Mouse (Mus musculus) liver, embryonic 14.5 days (tissue): ENCODE measurements at regions not wholly inside any gene's neighbourhood (a gene's known extent, or its start where the extent isn't known, plus 50 kb on each side); places are given as distances from the start of the nearest gene placed in this dataset.

Source experiments
- ATAC-seq: fragments of 200-750 bp; cut with Nextera tagmentation; 2 replicates; pipeline ENCODE4 v1.8.0; 2017; ENCODE audit warnings: moderate number of reproducible peaks, mild to moderate bottlenecking, moderate library complexity; ENCODE audit not compliant: insufficient read depth
- DNase-seq, 3 experiments: peaks; one replicate each; pipeline ENCODE4 v3.0.0-alpha.2; 2012 to 2013; ENCODE audit warnings: low read depth in 3 of 3, low spot score in 3 of 3
- H3K27ac ChIP-seq: fragments of 300-500 bp; sonication (generic); 2 replicates; pipeline ENCODE4 v1.5.1; 2014; ENCODE audit warnings: moderate library complexity, mild to moderate bottlenecking, control low read depth, inconsistent platforms
- H3K27me3 ChIP-seq: fragments of 300-500 bp; sonication (generic); 2 replicates; pipeline ENCODE4 v1.6.1; 2014; ENCODE audit warnings: mild to moderate bottlenecking, low read length, moderate library complexity; ENCODE audit not compliant: control insufficient read depth, insufficient read depth
- H3K36me3 ChIP-seq: fragments of 300-500 bp; sonication (generic); replicated peaks from 2 replicates; pipeline ENCODE4 v1.6.1; 2014; ENCODE audit warnings: low read depth; ENCODE audit not compliant: control insufficient read depth, insufficient read depth
- H3K4me1 ChIP-seq, 2 experiments: fragments of 200-500 bp in 1 of 2; fragments of 300-500 bp in 1 of 2; sonication (generic) in 1 of 2; replicated peaks; 2 replicates each; pipeline ENCODE4 v1.6.1; 2012 to 2014; ENCODE audit warnings: antibody characterized with exemption in 1 of 2, inconsistent platforms in 1 of 2, low read length in 1 of 2; ENCODE audit not compliant: control insufficient read depth in 2 of 2, insufficient read depth in 2 of 2
- H3K4me2 ChIP-seq: fragments of 300-500 bp; sonication (generic); 2 replicates; pipeline ENCODE4 v1.6.1; 2014; ENCODE audit warnings: low read depth, mild to moderate bottlenecking, control low read depth, moderate library complexity
- H3K4me3 ChIP-seq, 2 experiments: fragments of 200-500 bp in 1 of 2; fragments of 300-500 bp in 1 of 2; sonication (generic) in 1 of 2; 2 replicates each; pipeline ENCODE4 v1.5.1; 2012 to 2014; ENCODE audit warnings: low read depth in 2 of 2, low read length in 2 of 2, mild to moderate bottlenecking in 2 of 2, control low read depth in 1 of 2, inconsistent platforms in 1 of 2, moderate library complexity in 1 of 2; ENCODE audit not compliant: insufficient read depth in 1 of 2
- H3K9ac ChIP-seq: fragments of 300-500 bp; sonication (generic); replicated peaks from 2 replicates; pipeline ENCODE4 v1.6.1; 2014; ENCODE audit warnings: mild to moderate bottlenecking, control low read depth, moderate library complexity
- H3K9me3 ChIP-seq: fragments of 300-500 bp; sonication (generic); 2 replicates; pipeline ENCODE4 v1.6.1; 2016; ENCODE audit warnings: low read length, mixed read lengths; ENCODE audit not compliant: control insufficient read depth
- CTCF ChIP-seq: IDR thresholded peaks from 2 replicates; pipeline ENCODE4 v1.5.1; 2016; ENCODE audit warnings: antibody characterized with exemption, low read depth, control low read depth
- EP300 ChIP-seq: IDR thresholded peaks from 2 replicates; pipeline ENCODE4 v1.6.1; 2016; ENCODE audit warnings: antibody characterized with exemption, low read depth
- WGBS: fragments of 180-500 bp; shearing (Covaris S2); extraction: QIAGEN DNeasy Blood & Tissue Kit; methylation state at CpG from one replicate; pipeline ENCODE4 v1.1.7; 2014; ENCODE audit not compliant: insufficient replicate concordance; 5-methylcytosine and 5-hydroxymethylcytosine counted together

DNA sequence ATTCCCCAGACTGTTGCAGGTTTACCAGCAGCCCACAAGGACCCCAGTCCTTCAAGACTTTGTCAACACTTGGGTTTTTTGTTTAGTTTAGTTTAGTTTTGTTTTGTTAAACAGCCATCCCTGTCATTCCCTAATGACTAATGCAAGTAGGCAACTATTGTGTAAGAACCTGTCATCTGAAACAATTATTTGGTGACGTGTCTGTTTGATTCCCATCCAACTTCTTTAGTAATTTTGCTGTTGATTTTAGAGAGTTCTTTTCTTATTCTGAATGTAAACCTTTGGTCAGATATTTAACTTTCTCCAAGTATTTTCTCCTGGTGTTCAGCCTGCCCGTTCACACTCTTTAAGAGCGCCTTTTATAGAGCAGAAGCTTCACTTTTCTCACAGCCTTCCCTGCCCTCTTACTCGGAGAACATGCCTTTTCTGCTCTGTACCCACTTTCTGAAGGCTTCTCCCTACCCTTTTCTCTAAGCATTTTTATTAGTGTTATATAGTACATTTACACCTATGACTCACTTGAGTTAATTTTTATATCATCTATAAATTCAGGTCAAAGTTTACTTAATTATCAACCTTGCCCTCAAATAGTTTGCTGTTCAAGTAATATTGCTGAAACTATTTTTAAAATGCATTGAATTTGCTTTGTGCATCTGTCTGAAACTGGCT lies 82.0 kb downstream of the Ccdc71l start:
- no peaks in the 10 kb centered on the region for H3K4me1 ChIP-seq
- 63% methylated on average over 4 of the region's 4 CpGs for whole genome bisulfite sequencing
- H3K9ac ChIP-seq: no peak overlapping the region
- DNase-seq: no peak
- no peaks in the 10 kb centered on the region for H3K36me3 ChIP-seq
- no peaks in the 10 kb centered on the region for H3K9me3 ChIP-seq
- no peak for TF ChIP-seq CTCF
- no peak for TF ChIP-seq EP300
- no peak overlapping the region for H3K4me2 ChIP-seq
- no peak for ATAC-seq
- H3K27ac ChIP-seq: no peak overlapping the region
- no peak overlapping the region for H3K4me3 ChIP-seq
- H3K27me3 ChIP-seq: no peaks in the 10 kb centered on the region

- Histone ChIP-seq H3K9me3 (no peaks in the 10 kb centered on the region), H3K27me3 (no peaks in the 10 kb centered on the region), H3K36me3 (no peaks in the 10 kb centered on the region), H3K4me2 (no peak overlapping the region), H3K27ac (no peak overlapping the region), H3K4me3 (no peak overlapping the region), H3K4me1 (no peaks in the 10 kb centered on the region), H3K9ac (no peak overlapping the region)
- ATAC-seq (no peak), DNase-seq (no peak)
- 70% methylated on average over 6 of the region's 6 CpGs for WGBS
- TF ChIP-seq CTCF (no peak), EP300 (no peak)
These were observed 86.9 kb downstream of the Ccdc71l start for GRCm38 (mm10) chr12:32465371-32465770.

DNA sequence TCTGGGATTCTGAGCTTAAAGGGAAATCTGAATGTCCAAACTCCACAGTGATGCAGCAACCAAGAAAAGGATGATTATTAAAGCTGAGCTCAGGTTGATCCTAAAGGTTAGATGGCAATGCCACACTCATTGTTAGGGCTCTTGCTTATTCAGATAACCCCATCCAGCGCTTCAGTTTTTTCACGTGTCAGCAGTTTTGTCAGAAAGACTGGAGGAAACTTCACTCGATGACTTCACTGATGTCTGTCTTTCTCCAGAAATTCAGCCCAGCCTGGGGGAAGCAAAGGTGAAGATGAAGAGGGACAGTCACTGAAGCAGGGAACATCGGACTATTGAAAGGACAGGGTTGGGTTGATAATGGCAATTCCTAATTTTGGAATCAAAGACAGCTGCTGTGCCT lies 91.4 kb downstream of the Ccdc71l start:
- Histone ChIP-seq H3K27ac (no peak overlapping the region), H3K4me2 (no peak overlapping the region), H3K9ac (no peak overlapping the region), H3K4me3 (no peak overlapping the region), H3K36me3 (no peaks in the 10 kb centered on the region), H3K4me1 (no peaks in the 10 kb centered on the region), H3K27me3 (no peaks in the 10 kb centered on the region), H3K9me3 (no peaks in the 10 kb centered on the region)
- ATAC-seq (no peak), DNase-seq (no peak)
- no peak for TF ChIP-seq CTCF
- TF ChIP-seq EP300: no peak
- 50% methylated on average over 4 of the region's 4 CpGs for WGBS

DNA sequence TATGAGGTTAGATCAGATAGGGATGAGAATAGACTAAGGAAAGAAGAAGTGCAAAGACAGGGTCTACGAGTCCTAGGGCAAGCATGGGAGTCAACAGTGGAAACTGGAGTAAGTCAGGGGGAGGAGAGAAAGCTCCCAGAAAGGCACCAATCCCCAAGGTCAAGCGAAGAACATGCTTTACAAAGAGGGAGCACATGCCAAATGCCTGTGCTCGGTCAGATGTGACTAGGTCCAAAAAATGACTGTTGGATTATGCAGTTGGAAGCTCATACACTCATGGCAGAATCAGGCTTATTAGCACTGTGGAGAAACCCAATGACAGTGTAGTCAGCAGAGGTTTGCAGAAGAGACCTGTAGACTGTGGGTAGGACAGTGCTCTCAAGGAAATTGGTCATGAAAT lies 100.9 kb downstream of the Ccdc71l start:
- Histone ChIP-seq H3K4me3 (no peak overlapping the region), H3K4me2 (no peak overlapping the region), H3K9me3 (no peaks in the 10 kb centered on the region), H3K27me3 (no peaks in the 10 kb centered on the region), H3K4me1 (0 out of 4 replicates have a peak, but pooled peaks cover 0 to 2% of the 10 kb centered on the region in 2 experiments), H3K27ac (no peak overlapping the region), H3K9ac (no peak overlapping the region), H3K36me3 (no peaks in the 10 kb centered on the region)
- TF ChIP-seq EP300 (no peak), CTCF (no peak)
- DNase-seq: no peak
- ATAC-seq: no peak
- 45% methylated on average over 3 of the region's 3 CpGs for WGBS

DNA sequence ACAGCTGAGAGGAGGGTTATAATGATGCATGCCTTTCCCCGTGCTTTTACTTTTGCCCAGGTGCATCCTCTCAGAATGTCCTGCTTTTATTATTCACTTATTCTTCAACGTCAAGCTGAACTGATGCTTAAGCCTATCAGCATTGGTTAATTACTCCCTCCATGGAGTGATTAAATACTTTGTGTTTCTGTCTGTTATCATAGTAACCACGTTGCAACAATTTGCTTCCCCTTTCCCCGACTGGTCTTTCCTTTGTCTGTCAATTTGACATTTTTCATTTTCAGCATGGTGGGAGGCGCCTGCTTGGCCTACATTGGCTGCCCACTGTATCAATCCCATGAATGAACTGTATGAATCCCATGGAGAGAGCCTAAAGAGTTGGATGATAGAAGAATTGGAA lies 101.8 kb downstream of the Ccdc71l start:
- 21% methylated on average over 5 of the region's 5 CpGs for WGBS
- no peak overlapping the region for H3K4me2 ChIP-seq
- DNase-seq: no peak
- H3K9ac ChIP-seq: no peak overlapping the region
- ATAC-seq: no peak
- H3K27me3 ChIP-seq: no peaks in the 10 kb centered on the region
- no peak for TF ChIP-seq CTCF
- TF ChIP-seq EP300: no peak
- H3K36me3 ChIP-seq: no peaks in the 10 kb centered on the region
- H3K4me3 ChIP-seq: no peak overlapping the region
- no peaks in the 10 kb centered on the region for H3K9me3 ChIP-seq
- H3K27ac ChIP-seq: no peak overlapping the region
- 0 out of 4 replicates have a peak, but pooled peaks cover 0 to 2% of the 10 kb centered on the region in 2 experiments for H3K4me1 ChIP-seq
